Mouse (Mus musculus): ENCODE results near the gene Tmem182.
A peak's percentile ranks its signal among the peaks of the same experiment; 100 is the strongest.

Tmem182 gene

GRCm38 (mm10) chr1:40805351-40805750 lies at the start of gene Tmem182:
Gene Tmem182, plus strand, starts transcription at chr1:40805601.
- DNase-seq = no peak

- peak; percentile 62 for DNase-seq
Measured at GRCm38 (mm10) chr1:40759751-40760445, 45.5 kb upstream of the Tmem182 start.

GRCm38 (mm10) chr1:40764042-40764441 lies 41.4 kb upstream of the Tmem182 start:
- no peak for DNase-seq

GRCm38 (mm10) chr1:40764701-40765275 lies 40.6 kb upstream of the Tmem182 start:
- no peak for DNase-seq

GRCm38 (mm10) chr1:40765521-40765920 lies 39.9 kb upstream of the Tmem182 start:
- no peak for DNase-seq

- DNase-seq = no peak
Measured at GRCm38 (mm10) chr1:40767588-40767987, 37.8 kb upstream of the Tmem182 start.

- DNase-seq = peak; percentile 76
Measured at GRCm38 (mm10) chr1:40768606-40769005, 36.8 kb upstream of the Tmem182 start.

- peak; percentile 71 for DNase-seq
Measured at GRCm38 (mm10) chr1:40769331-40769894, 36.0 kb upstream of the Tmem182 start.

GRCm38 (mm10) chr1:40771196-40771970 lies 34.0 kb upstream of the Tmem182 start:
- no peak for DNase-seq

GRCm38 (mm10) chr1:40773234-40773633 lies 32.2 kb upstream of the Tmem182 start:
- no peak for DNase-seq

- no peak for DNase-seq
Measured at GRCm38 (mm10) chr1:40774040-40774439, 31.4 kb upstream of the Tmem182 start.

- DNase-seq = peak; percentile 25
Measured at GRCm38 (mm10) chr1:40776102-40776501, 29.3 kb upstream of the Tmem182 start.

GRCm38 (mm10) chr1:40776763-40777162 lies 28.6 kb upstream of the Tmem182 start:
- no peak for DNase-seq

- no peak for DNase-seq
Measured at GRCm38 (mm10) chr1:40783450-40783849, 22.0 kb upstream of the Tmem182 start.

- DNase-seq = no peak
Measured at GRCm38 (mm10) chr1:40784306-40784705, 21.1 kb upstream of the Tmem182 start.

- peak; percentile 59 for DNase-seq
Measured at GRCm38 (mm10) chr1:40785876-40786445, 19.4 kb upstream of the Tmem182 start.

- DNase-seq = no peak
Measured at GRCm38 (mm10) chr1:40788956-40789355, 16.4 kb upstream of the Tmem182 start.

- DNase-seq = no peak
Measured at GRCm38 (mm10) chr1:40789666-40790233, 15.7 kb upstream of the Tmem182 start.

- peak; percentile 95 for DNase-seq
Measured at GRCm38 (mm10) chr1:40790324-40791141, 14.9 kb upstream of the Tmem182 start, which contains the start of gene Mfsd9. Gene Mfsd9, minus strand, starts transcription at chr1:40790687.

- DNase-seq = no peak
Measured at GRCm38 (mm10) chr1:40795508-40795907, 9.9 kb upstream of the Tmem182 start.

- peak; percentile 53 for DNase-seq
Measured at GRCm38 (mm10) chr1:40797348-40797747, 8.1 kb upstream of the Tmem182 start.

GRCm38 (mm10) chr1:40799121-40799520 lies 6.3 kb upstream of the Tmem182 start:
- no peak for DNase-seq

Data from kidney, adult 18-20 months (tissue).